8 mouse cellular contexts compared by ENCODE assay signal in genomic region chr9:20641501-20641900, GRCm38 (mm10). TPM values are rescaled to one million over a fixed set of nuclear protein-coding genes. Genes with fewer than 3 reads are reported as not detected.
DNase-seq lines count a peak whose midpoint lies in the region; ATAC-seq and TF ChIP-seq lines count a peak whose summit lies in the region.

No protein-coding gene starts in this region.

- H3K4me2 ChIP-seq in kidney, embryonic 16.5 days (replicated peaks; ENCODE audit: low read depth, low read length) = peak overlapping the region; percentile 99
- peak overlapping the region; percentile 92 for H3K4me2 ChIP-seq in embryonic facial prominence, embryonic 11.5 days (ENCODE audit: low read depth, low read length)
- peak overlapping the region; percentile 97 for H3K4me2 ChIP-seq in intestine, postnatal 0 days (replicated peaks; ENCODE audit: low read depth)

- H3K9ac ChIP-seq in kidney, embryonic 16.5 days (replicated peaks; ENCODE audit: low read length) = peak overlapping the region; percentile 87
- H3K9ac ChIP-seq in embryonic facial prominence, embryonic 11.5 days (replicated peaks; ENCODE audit: low read length) = peak overlapping the region; percentile 77
- peak overlapping the region; percentile 87 for H3K9ac ChIP-seq in intestine, postnatal 0 days (ENCODE audit: low read depth, low read length)

- no peak for DNase-seq in kidney, postnatal 4 days
- no peak for DNase-seq in embryonic facial prominence, embryonic 11.5 days (ENCODE audit: low spot score)
- DNase-seq in gastrocnemius, adult 8-10 months (ENCODE audit: low spot score in 2 of 2) = no peak
- DNase-seq in cerebellum, postnatal 14 days = no peak
- DNase-seq in adrenal gland, adult 18-20 months (ENCODE audit: low spot score in 2 of 2) = no peak

- H3K9me3 ChIP-seq in kidney, embryonic 16.5 days (ENCODE audit: low read length) = no peaks in the 10 kb centered on the region
- no peaks in the 10 kb centered on the region for H3K9me3 ChIP-seq in embryonic facial prominence, embryonic 11.5 days (replicated peaks; ENCODE audit: control insufficient read depth, low read length)
- H3K9me3 ChIP-seq in intestine, postnatal 0 days (ENCODE audit: control insufficient read depth) = no peaks in the 10 kb centered on the region

- peaks cover 24% of the 10 kb centered on the region for H3K36me3 ChIP-seq in kidney, embryonic 16.5 days (ENCODE audit: insufficient read depth, low read length)
- peaks cover 4% of the 10 kb centered on the region for H3K36me3 ChIP-seq in embryonic facial prominence, embryonic 11.5 days (replicated peaks; ENCODE audit: control insufficient read depth, insufficient read depth, low read depth, low read length)
- H3K36me3 ChIP-seq in intestine, postnatal 0 days (ENCODE audit: control insufficient read depth, insufficient read depth) = peaks cover 15% of the 10 kb centered on the region

- no peak for ATAC-seq in kidney, embryonic 16.5 days (ENCODE audit: low FRiP score, low TSS enrichment)
- no peak for ATAC-seq in embryonic facial prominence, embryonic 11.5 days (replicated peaks; ENCODE audit: insufficient number of reproducible peaks, low FRiP score, low TSS enrichment, low read depth)
- ATAC-seq in intestine, postnatal 0 days = no peak

- TF ChIP-seq POLR2A in olfactory bulb, adult 2 months (IDR thresholded peaks at IDR 0.05; ENCODE audit: insufficient read depth, low read depth, low read length) = no peak

- TF ChIP-seq CTCF in intestine, postnatal 0 days (IDR thresholded peaks at IDR 0.05; ENCODE audit: low read depth) = no peak
- no peak for TF ChIP-seq CTCF in olfactory bulb, adult 2 months (IDR thresholded peaks at IDR 0.05; ENCODE audit: insufficient read depth, low read depth, low read length)

- peaks cover 25% of the 10 kb centered on the region for H3K4me1 ChIP-seq in kidney, embryonic 16.5 days (ENCODE audit: insufficient read depth, low read length)
- H3K4me1 ChIP-seq in embryonic facial prominence, embryonic 11.5 days (ENCODE audit: control insufficient read depth, insufficient read depth, low read length) = peaks cover 3% of the 10 kb centered on the region; the same call in 1 of the 2 replicates
- no peaks in the 10 kb centered on the region for H3K4me1 ChIP-seq in intestine, postnatal 0 days (replicated peaks; ENCODE audit: control insufficient read depth, insufficient read depth, low read length)
- H3K4me1 ChIP-seq in olfactory bulb, adult 2 months (ENCODE audit: control insufficient read depth, insufficient read depth, low read length) = peaks cover 17% of the 10 kb centered on the region

- WGBS in kidney, embryonic 16.5 days = 10% methylated on average over 6 of the region's 6 CpGs
- 28% methylated on average over 6 of the region's 6 CpGs for WGBS in embryonic facial prominence, embryonic 11.5 days
- 8% methylated on average over 6 of the region's 6 CpGs for WGBS in intestine, postnatal 0 days
- 11% methylated on average over 6 of the region's 6 CpGs for WGBS in olfactory bulb, adult 2 months

- no peaks in the 10 kb centered on the region for H3K27me3 ChIP-seq in kidney, embryonic 16.5 days (ENCODE audit: insufficient read depth, low read length)
- no peaks in the 10 kb centered on the region for H3K27me3 ChIP-seq in embryonic facial prominence, embryonic 11.5 days (ENCODE audit: control insufficient read depth, insufficient read depth, low read length)
- H3K27me3 ChIP-seq in intestine, postnatal 0 days (replicated peaks; ENCODE audit: control insufficient read depth, insufficient read depth, low read length) = no peaks in the 10 kb centered on the region

- H3K4me3 ChIP-seq in kidney, embryonic 16.5 days (ENCODE audit: low read length) = peak overlapping the region; percentile 94
- peak overlapping the region; percentile 83 for H3K4me3 ChIP-seq in embryonic facial prominence, embryonic 11.5 days (ENCODE audit: low read depth, low read length)
- H3K4me3 ChIP-seq in intestine, postnatal 0 days (ENCODE audit: low read depth, low read length) = peak overlapping the region; percentile 96
- H3K4me3 ChIP-seq in olfactory bulb, adult 2 months (ENCODE audit: insufficient read depth, low read depth, low read length) = peak overlapping the region; percentile 80

- H3K27ac ChIP-seq in kidney, embryonic 16.5 days (ENCODE audit: low read length) = peak overlapping the region; percentile 44; the same call in 1 of the 2 replicates
- H3K27ac ChIP-seq in embryonic facial prominence, embryonic 11.5 days (replicated peaks; ENCODE audit: low read depth, low read length) = no peak overlapping the region
- peak overlapping the region; percentile 69; the same call in 1 of the 2 replicates for H3K27ac ChIP-seq in intestine, postnatal 0 days (ENCODE audit: low read depth, low read length)
- H3K27ac ChIP-seq in olfactory bulb, adult 2 months (ENCODE audit: insufficient read depth, low read depth, low read length) = no peak overlapping the region

RNA-seq across cellular contexts. Expression of gene Ubl5, which starts 1.2 kb away (rescaled TPM):
- polyA plus RNA-seq in kidney, embryonic 16.5 days (2015; fragmentation: Nextera tagmentation; extraction: Ambion mirVana) = 331 and 349 TPM in 2 replicates
- polyA plus RNA-seq in embryonic facial prominence, embryonic 11.5 days (2014; fragmentation: Nextera tagmentation; extraction: Ambion mirVana) = 417 and 447 TPM in 2 replicates
- 557 and 578 TPM in 2 replicates for polyA plus RNA-seq in intestine, postnatal 0 days (2015; fragmentation: Nextera tagmentation; extraction: Ambion mirVana)
- polyA plus RNA-seq in olfactory bulb, adult 2 months (2012; ENCODE audit: insufficient read depth, insufficient read length, low replicate concordance, missing spikeins) = 162 TPM in 1 of 2 replicates, not detected in the other
- total RNA-seq in gastrocnemius, adult 8-10 months (2022) = 100 to 1,000 TPM; 164 to 206 (median 183) TPM
- 100 to 1,000 TPM; 352 to 436 TPM for total RNA-seq in adrenal gland, adult 18-20 months (2021)

RNA-seq across cellular contexts. Expression of gene Fbxl12, which starts 3.1 kb away (rescaled TPM):
- 20.5 and 24.5 TPM in 2 replicates for polyA plus RNA-seq in kidney, embryonic 16.5 days (2015; fragmentation: Nextera tagmentation; extraction: Ambion mirVana)
- 8.5 and 11.5 TPM in 2 replicates for polyA plus RNA-seq in embryonic facial prominence, embryonic 11.5 days (2014; fragmentation: Nextera tagmentation; extraction: Ambion mirVana)
- 7.4 and 7.6 TPM in 2 replicates for polyA plus RNA-seq in intestine, postnatal 0 days (2015; fragmentation: Nextera tagmentation; extraction: Ambion mirVana)
- not detected in 2 replicates for polyA plus RNA-seq in olfactory bulb, adult 2 months (2012; ENCODE audit: insufficient read depth, insufficient read length, low replicate concordance, missing spikeins)
- 1 to 10 TPM; 3.8 to 5.9 (median 4.7) TPM for total RNA-seq in gastrocnemius, adult 8-10 months (2022)
- total RNA-seq in adrenal gland, adult 18-20 months (2021) = 10 to 100 TPM; 18.3 to 19.4 TPM

RNA-seq across cellular contexts. Expression of gene Pin1, which starts 10.4 kb away (rescaled TPM):
- polyA plus RNA-seq in kidney, embryonic 16.5 days (2015; fragmentation: Nextera tagmentation; extraction: Ambion mirVana) = 55.8 and 61.2 TPM in 2 replicates
- polyA plus RNA-seq in embryonic facial prominence, embryonic 11.5 days (2014; fragmentation: Nextera tagmentation; extraction: Ambion mirVana) = 59.5 and 62.5 TPM in 2 replicates
- 27.1 and 27.2 TPM in 2 replicates for polyA plus RNA-seq in intestine, postnatal 0 days (2015; fragmentation: Nextera tagmentation; extraction: Ambion mirVana)
- not detected in 2 replicates for polyA plus RNA-seq in olfactory bulb, adult 2 months (2012; ENCODE audit: insufficient read depth, insufficient read length, low replicate concordance, missing spikeins)
- total RNA-seq in gastrocnemius, adult 8-10 months (2022) = 10 to 100 TPM; 12.2 to 15.0 (median 13.7) TPM
- total RNA-seq in adrenal gland, adult 18-20 months (2021) = 10 to 100 TPM; 24.9 to 27.7 TPM

Comparison
In these comparisons a context has a peak if more than half of its experiments do, and no peak if none do; other contexts are left out.
1. H3K27ac ChIP-seq: peak in kidney, embryonic 16.5 days (single experiment) and intestine, postnatal 0 days (single experiment); none in embryonic facial prominence, embryonic 11.5 days (single experiment) and olfactory bulb, adult 2 months (single experiment).
2. RNA of gene Pin1, which starts 10.4 kb away (polyA plus RNA-seq): 55.8 to 61.2 TPM in kidney, embryonic 16.5 days, 59.5 to 62.5 TPM in embryonic facial prominence, embryonic 11.5 days and 27.1 to 27.2 TPM in intestine, postnatal 0 days; not detected in olfactory bulb, adult 2 months; every median in the first group is over 10 times any median in the second.
3. Peak in every context shown above with its lines, with median percentiles within 50 percentile points of each other: H3K4me2 ChIP-seq, H3K4me3 ChIP-seq and H3K9ac ChIP-seq.